Mouse (Mus musculus) heart, embryonic 12.5 days (tissue): ENCODE measurements around the gene Acpp. TPM values are rescaled to one million over a fixed set of nuclear protein-coding genes. Genes with fewer than 3 reads are reported as not detected.

ENCODE experiments used
- ATAC-seq: fragments of 200-750 bp; cut with Nextera tagmentation; 2 replicates; pipeline ENCODE4 v1.8.0; 2017; ENCODE audit warnings: moderate TSS enrichment, moderate library complexity; ENCODE audit not compliant: insufficient number of reproducible peaks, low FRiP score
- H3K27ac ChIP-seq: fragments of 300-500 bp; sonication (generic); 2 replicates; pipeline ENCODE4 v1.5.1; 2016; ENCODE audit warnings: mild to moderate bottlenecking, moderate library complexity; ENCODE audit not compliant: poor library complexity, severe bottlenecking
- H3K27me3 ChIP-seq: fragments of 300-500 bp; sonication (generic); replicated peaks from 2 replicates; pipeline ENCODE4 v1.6.1; 2016; ENCODE audit warnings: mild to moderate bottlenecking, moderate library complexity
- H3K36me3 ChIP-seq: fragments of 300-500 bp; sonication (generic); 2 replicates; pipeline ENCODE4 v1.6.1; 2016; ENCODE audit warnings: mild to moderate bottlenecking, moderate library complexity
- H3K4me1 ChIP-seq: fragments of 300-500 bp; sonication (generic); replicated peaks from 2 replicates; pipeline ENCODE4 v1.6.1; 2016; ENCODE audit warnings: mild to moderate bottlenecking
- H3K4me2 ChIP-seq: fragments of 300-500 bp; sonication (generic); 2 replicates; pipeline ENCODE4 v1.6.1; 2016; ENCODE audit warnings: mild to moderate bottlenecking, moderate library complexity
- H3K4me3 ChIP-seq: fragments of 300-500 bp; sonication (generic); 2 replicates; pipeline ENCODE4 v1.5.1; 2016; ENCODE audit warnings: mild to moderate bottlenecking
- H3K9ac ChIP-seq: fragments of 300-500 bp; sonication (generic); 2 replicates; pipeline ENCODE4 v1.6.1; 2016; ENCODE audit warnings: mild to moderate bottlenecking, moderate library complexity
- H3K9me3 ChIP-seq: fragments of 300-500 bp; sonication (generic); replicated peaks from 2 replicates; pipeline ENCODE4 v1.6.1; 2016; ENCODE audit warnings: mild to moderate bottlenecking, moderate library complexity
- WGBS: fragments of 180-500 bp; shearing (Covaris S2); methylation state at CpG from one replicate; pipeline ENCODE4 v1.1.7; 2016; 5-methylcytosine and 5-hydroxymethylcytosine counted together
- polyA plus RNA-seq: library from polyadenylated mRNA; unstranded; fragments of >200 nt; fragmentation: Nextera tagmentation; extraction: Ambion mirVana; gene quantifications from 2 replicates; pipeline ENCODE4 v1.2.1, GENCODE M21; 2016

Gene Acpp
- polyA plus RNA-seq, 1 experiment from 2014 or later: not detected

DNA sequence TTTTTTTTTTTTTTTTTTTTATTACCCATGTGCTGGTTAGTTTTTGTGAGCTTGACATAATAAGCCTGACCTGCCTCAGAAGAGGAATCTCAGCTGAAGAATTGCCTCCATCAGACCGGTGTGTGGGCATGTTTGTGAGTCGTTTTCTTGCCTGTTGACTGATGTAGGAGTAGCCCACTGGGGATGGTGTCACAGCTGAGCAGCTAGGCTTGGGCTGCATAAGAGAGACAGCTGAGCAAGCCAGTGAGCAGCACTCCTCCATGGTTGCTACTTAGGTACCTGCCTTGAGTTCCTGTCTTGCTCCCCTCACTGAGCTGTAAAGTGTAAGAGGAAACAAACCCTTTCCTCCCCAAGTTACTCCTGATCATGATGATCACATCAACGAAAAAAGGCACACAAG is 67.6 kb downstream of the Acpp start:
- Histone ChIP-seq H3K9me3 (no peaks in the 10 kb centered on the region), H3K36me3 (no peaks in the 10 kb centered on the region), H3K9ac (no peak overlapping the region), H3K4me3 (no peak overlapping the region), H3K4me2 (no peak overlapping the region), H3K4me1 (no peaks in the 10 kb centered on the region), H3K27ac (no peak overlapping the region), H3K27me3 (no peaks in the 10 kb centered on the region)
- 76% methylated on average over 3 of the region's 3 CpGs for WGBS
- no peak for ATAC-seq

DNA sequence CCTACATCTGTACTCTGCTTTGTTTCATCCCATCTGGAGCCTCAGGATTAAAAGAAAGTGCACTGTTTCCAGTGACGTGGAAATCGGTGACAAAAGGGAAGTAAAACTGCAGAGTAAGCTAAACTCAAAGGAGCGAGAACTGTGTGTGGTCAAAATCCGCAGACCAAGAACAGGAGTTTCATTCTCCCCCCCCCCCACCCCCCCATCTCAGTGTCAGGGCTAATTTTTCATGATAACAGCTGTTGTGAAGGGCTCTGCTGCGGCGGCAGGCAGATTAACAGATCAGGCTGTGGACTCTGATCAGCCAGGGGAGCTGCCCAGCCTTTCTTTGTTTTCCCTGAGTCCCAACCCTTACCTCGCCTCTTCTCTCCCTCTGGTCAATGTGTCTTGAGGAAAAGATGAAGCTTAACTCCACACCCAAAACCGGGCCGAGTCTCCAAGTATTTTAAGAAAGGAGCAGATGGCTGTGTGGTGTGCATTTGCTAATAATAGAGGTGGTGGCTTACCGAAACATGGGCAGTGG is 68.1 kb downstream of the Acpp start:
- no peak for ATAC-seq
- Histone ChIP-seq H3K27me3 (no peaks in the 10 kb centered on the region), H3K4me1 (no peaks in the 10 kb centered on the region), H3K9me3 (no peaks in the 10 kb centered on the region), H3K4me3 (no peak overlapping the region), H3K4me2 (no peak overlapping the region), H3K27ac (no peak overlapping the region), H3K36me3 (no peaks in the 10 kb centered on the region), H3K9ac (no peak overlapping the region)
- 40% methylated on average over 10 of the region's 10 CpGs for WGBS

DNA sequence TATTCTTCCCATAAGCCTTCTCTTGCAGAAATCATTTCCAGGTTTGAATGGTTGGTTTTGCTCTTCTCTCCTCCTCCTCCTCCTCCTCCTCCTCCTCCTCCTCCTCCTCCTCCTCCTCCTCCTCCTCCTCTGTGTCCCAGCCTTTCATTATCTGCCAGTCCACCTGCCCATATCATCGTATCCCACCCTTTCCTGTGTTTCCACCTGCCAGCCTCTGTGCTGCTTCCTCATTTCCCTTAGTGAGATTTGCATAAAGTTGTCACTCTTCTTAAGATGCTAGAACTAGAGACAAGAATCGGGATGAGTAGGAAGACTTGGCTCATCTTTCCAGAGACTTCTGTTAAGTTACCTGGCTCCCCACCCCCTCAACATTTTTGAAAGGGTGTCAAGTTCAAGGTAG is 73.0 kb downstream of the Acpp start:
- no peak overlapping the region for H3K27ac ChIP-seq
- no peaks in the 10 kb centered on the region for H3K9me3 ChIP-seq
- no peak overlapping the region for H3K9ac ChIP-seq
- no peak overlapping the region for H3K4me2 ChIP-seq
- no peak overlapping the region for H3K4me3 ChIP-seq
- H3K4me1 ChIP-seq: peaks cover 20% of the 10 kb centered on the region
- no peak for ATAC-seq
- H3K36me3 ChIP-seq: no peaks in the 10 kb centered on the region
- H3K27me3 ChIP-seq: no peaks in the 10 kb centered on the region
- 63% methylated on average over 2 of the region's 2 CpGs for WGBS

DNA sequence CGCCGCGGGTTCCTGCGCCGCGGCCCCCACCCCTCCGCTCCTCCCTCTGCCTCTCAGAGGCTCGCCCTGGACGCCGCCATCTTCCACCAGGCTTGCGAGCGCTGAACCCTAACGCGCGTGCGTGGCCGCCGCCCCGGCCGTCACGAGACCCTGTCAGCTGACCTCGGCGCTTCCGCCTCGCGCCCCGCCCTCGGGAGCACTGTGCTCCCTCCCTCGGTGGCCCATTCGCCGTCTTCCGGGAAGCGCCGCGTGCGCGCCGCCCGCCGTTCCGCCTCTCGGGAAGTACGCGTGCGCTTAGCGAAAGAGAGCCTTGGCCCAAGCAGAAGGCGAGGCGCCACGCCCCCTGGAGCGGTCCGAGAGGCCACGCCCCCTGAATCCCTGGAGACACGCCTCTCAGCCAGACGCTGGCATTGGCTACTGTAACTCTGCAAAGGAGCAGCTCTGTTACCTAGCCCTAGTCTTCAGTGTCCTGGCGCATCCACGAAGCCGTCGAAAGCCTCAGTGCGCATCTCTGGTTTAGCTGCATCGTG is 74.7 kb downstream of the Acpp start, which contains the start of gene Dnajc13:
Gene Dnajc13, minus strand, starts transcription at position 108 of the 530 bp plus-strand sequence.
- Histone ChIP-seq H3K27ac (peak within 1 kb of the TSS; percentile 80), H3K36me3 (0 out of 2 replicates have a peak, but pooled peaks cover 2% of the 10 kb centered on the region), H3K4me3 (peak within 1 kb of the TSS; percentile 81), H3K9ac (peak within 1 kb of the TSS; percentile 84), H3K27me3 (no peaks in the 10 kb centered on the region), H3K4me2 (peak within 1 kb of the TSS; percentile 95), H3K9me3 (no peaks in the 10 kb centered on the region), H3K4me1 (peaks cover 20% of the 10 kb centered on the region)
- WGBS: under 1% methylated on average over 60 of the region's 60 CpGs
- peak; percentile 97 for ATAC-seq

DNA sequence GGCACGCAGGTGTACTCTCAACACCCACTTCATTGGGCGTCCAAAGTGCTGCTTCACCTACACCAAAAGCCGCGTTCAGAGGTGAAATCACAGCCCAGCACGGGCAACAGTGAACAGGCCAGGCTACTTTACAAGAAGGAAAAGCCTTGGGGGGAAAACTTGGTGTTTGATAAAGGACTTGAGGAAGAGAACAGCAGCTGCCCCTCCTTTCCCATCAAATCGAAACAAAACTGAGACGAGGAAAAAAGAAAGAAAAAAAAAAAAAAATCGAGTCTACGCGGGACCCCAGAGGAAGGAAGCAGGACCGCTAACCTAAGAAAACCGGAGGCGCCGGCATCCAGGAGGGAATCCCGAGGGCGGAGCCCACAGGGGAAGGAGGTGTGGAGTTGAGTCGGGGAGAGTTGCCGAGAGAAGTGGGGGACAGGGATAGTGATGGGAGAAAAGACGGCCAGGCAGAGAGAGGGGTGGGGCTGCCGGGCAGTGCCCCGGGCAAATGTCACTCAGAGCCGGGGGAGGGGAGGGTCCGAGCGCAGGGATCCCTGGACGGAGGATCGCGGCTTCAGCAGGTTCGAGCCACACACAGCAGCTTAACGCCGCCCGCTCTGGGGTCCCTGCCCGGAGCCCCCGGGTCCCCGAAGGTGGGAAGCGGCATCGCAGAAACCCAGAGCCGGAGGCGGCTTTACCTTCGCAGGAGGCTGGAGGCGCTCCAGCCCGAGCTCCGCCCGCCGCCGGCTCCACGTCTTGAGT is 75.4 kb downstream of the Acpp start:
- peak overlapping the region; percentile 81 for H3K4me3 ChIP-seq
- H3K36me3 ChIP-seq: 0 out of 2 replicates have a peak, but pooled peaks cover 2% of the 10 kb centered on the region
- ATAC-seq: peak; percentile 78
- H3K9me3 ChIP-seq: no peaks in the 10 kb centered on the region
- peak overlapping the region; percentile 84 for H3K9ac ChIP-seq
- no peaks in the 10 kb centered on the region for H3K27me3 ChIP-seq
- H3K27ac ChIP-seq: peak overlapping the region; percentile 80
- under 1% methylated on average over 46 of the region's 46 CpGs for WGBS
- H3K4me1 ChIP-seq: peaks cover 20% of the 10 kb centered on the region
- peak overlapping the region; percentile 95 for H3K4me2 ChIP-seq

DNA sequence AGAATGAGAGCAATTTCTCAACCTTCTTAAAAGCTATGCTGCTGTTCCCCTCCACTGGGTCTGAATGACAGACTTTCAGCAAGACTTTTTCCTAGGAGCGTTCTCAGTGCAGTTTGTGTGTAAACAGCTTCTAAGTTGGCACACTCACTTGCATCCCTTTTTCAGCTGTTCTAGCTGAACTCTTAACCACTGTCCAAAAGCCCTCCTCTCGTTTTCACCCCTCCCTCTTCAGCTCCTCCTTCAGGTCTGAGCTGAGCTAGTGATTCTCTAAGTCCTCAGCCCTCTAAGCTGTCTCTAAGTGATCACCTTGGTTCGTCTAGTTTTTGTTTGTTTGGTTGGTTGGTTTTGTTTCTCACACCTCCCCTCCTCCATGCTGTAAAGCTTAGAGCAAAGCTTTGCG is 77.2 kb downstream of the Acpp start:
- Histone ChIP-seq H3K9me3 (no peaks in the 10 kb centered on the region), H3K36me3 (0 out of 2 replicates have a peak, but pooled peaks cover 2% of the 10 kb centered on the region), H3K4me1 (peaks cover 20% of the 10 kb centered on the region), H3K27ac (no peak overlapping the region), H3K4me2 (0 out of 2 replicates have a peak overlapping the region, but pooled peaks have one; percentile 15), H3K4me3 (no peak overlapping the region), H3K9ac (no peak overlapping the region; the same call in 1 of the 2 replicates), H3K27me3 (no peaks in the 10 kb centered on the region)
- 65% methylated on average over 4 of the region's 4 CpGs for WGBS
- no peak for ATAC-seq

DNA sequence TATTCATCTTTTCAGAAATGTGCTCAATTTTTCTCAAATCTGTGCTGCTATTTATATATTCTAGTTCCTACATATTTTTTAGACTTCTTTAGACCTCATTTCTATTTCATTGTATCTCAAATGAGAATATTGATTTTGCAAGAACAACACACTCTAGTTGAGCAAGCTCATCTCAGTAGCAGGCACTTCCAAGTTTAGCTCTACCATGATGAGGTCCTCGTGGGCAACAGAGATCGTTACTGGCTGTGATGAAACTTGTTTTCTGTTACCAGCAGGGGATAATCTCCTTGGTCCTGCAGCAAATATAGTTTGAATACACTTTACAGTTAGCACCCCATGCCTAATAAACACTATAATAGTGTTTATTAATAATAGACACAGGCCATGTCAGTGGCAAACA is 81.5 kb downstream of the Acpp start:
- H3K4me3 ChIP-seq: no peak overlapping the region
- H3K4me2 ChIP-seq: no peak overlapping the region
- H3K27ac ChIP-seq: no peak overlapping the region
- no peak for ATAC-seq
- no peaks in the 10 kb centered on the region for H3K9me3 ChIP-seq
- peaks cover 34% of the 10 kb centered on the region for H3K4me1 ChIP-seq
- 66% methylated on average over 2 of the region's 2 CpGs for whole genome bisulfite sequencing
- H3K27me3 ChIP-seq: no peaks in the 10 kb centered on the region
- no peak overlapping the region for H3K9ac ChIP-seq
- H3K36me3 ChIP-seq: 0 out of 2 replicates have a peak, but pooled peaks cover 2% of the 10 kb centered on the region

DNA sequence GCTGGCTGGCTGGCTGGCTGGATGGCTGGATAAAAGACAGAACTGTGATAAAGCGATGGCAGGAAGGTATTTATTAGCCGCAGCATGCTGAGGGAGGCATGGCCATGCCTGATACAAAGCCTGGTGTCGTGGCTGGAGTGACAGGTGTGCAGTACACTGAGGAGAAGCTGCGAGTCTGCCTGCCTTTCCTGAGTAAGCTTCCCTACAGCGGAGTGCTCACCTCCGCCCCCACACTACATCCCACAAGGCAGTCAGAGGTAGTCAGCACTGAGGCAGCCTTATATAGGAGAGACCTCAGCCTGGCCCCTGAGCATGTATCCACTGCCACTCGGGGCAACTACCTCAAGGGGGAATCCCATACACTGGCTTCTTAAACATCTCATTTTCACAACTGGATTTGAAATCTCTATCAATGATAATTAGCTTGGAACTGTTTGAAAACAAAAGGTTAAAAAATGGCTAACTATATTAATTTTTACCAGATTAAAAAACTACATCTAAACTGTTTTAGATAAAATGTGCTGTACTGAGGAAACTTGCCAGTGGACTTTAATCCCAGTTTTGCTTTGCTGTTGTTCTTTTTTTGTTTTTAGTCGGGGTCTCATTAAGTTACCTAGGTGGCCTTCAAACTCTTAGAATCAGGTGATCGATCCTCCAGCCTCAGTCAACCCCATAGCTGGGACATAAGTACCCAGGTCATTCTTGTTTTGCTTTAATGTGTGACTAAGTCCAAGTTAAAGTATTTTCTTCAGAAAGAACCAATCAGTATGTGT is 83.0 kb downstream of the Acpp start:
- Histone ChIP-seq H3K4me3 (no peak overlapping the region), H3K27ac (no peak overlapping the region), H3K4me1 (peaks cover 30% of the 10 kb centered on the region), H3K4me2 (no peak overlapping the region), H3K36me3 (0 out of 2 replicates have a peak, but pooled peaks cover 2% of the 10 kb centered on the region), H3K9ac (no peak overlapping the region), H3K27me3 (no peaks in the 10 kb centered on the region), H3K9me3 (no peaks in the 10 kb centered on the region)
- WGBS: 53% methylated on average over 9 of the region's 9 CpGs
- 0 out of 2 replicates have a peak, but pooled peaks have one; percentile 6 for ATAC-seq

DNA sequence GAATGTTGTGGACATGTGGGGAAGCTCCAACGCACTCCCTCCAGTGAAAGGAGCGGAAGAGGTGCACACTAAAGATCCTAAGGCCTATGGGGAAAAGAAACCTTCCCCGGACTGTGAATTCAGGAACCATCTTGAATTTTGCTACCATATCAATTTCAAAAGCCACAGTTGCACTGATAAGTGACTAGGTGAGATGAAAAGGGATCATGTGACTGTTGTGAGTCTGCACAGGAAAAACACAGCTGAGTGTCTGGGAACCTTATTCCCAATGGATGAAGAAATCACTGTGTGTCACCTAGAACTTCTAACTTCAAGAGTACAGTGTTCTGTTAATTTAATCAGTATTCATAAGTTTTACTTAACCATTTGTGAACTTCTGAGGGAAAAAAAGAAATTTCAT is 84.9 kb downstream of the Acpp start:
- H3K4me2 ChIP-seq: no peak overlapping the region
- no peaks in the 10 kb centered on the region for H3K9me3 ChIP-seq
- no peaks in the 10 kb centered on the region for H3K36me3 ChIP-seq
- H3K4me1 ChIP-seq: peaks cover 30% of the 10 kb centered on the region
- H3K27me3 ChIP-seq: no peaks in the 10 kb centered on the region
- WGBS: 86% methylated on average over 3 of the region's 3 CpGs
- H3K4me3 ChIP-seq: no peak overlapping the region
- no peak overlapping the region for H3K9ac ChIP-seq
- no peak for ATAC-seq
- H3K27ac ChIP-seq: no peak overlapping the region

DNA sequence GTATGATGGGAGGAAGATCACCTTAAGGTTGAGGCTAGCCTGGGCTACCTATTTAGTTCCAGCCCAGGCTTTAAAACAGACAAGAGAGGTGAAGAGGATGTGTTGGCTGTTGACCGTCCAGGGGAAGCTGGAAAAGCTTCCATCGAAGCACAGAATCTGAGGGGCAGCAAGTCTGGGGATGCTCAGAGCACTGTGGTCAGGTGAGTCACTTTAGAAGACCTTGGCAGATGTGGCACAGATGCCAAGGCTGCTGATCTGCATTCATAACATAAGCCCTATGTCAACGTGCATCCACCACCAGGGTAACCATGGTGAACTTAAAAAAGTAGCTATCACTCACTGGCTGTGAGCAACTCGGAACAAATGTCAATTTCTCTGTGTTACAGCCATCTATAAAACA is 85.9 kb downstream of the Acpp start:
- Histone ChIP-seq H3K4me2 (no peak overlapping the region), H3K27ac (no peak overlapping the region), H3K9me3 (no peaks in the 10 kb centered on the region), H3K4me3 (no peak overlapping the region), H3K27me3 (no peaks in the 10 kb centered on the region), H3K36me3 (0 out of 2 replicates have a peak, but pooled peaks cover 1% of the 10 kb centered on the region), H3K4me1 (peaks cover 30% of the 10 kb centered on the region), H3K9ac (no peak overlapping the region)
- WGBS: 87% methylated on average over 4 of the region's 4 CpGs
- no peak for ATAC-seq

DNA sequence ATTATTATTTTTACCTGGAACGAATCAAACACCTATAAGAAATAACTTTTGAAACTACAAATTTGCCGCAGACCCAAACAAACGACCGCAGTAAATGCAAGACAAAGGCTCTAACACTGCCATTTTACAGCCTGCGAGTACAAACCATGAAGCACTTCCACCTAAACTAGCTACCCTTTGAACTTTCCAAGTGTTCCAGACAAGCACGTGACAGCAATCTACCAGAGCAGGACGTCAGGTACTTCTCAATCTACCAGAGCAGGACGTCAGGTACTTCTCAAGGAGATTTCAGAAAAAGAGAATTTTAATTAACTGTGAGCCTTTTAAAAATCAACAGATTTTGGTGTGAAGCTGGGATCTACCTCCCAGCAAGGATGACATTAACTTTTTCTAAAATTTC is 86.4 kb downstream of the Acpp start:
- 74% methylated on average over 8 of the region's 8 CpGs for WGBS
- Histone ChIP-seq H3K27me3 (no peaks in the 10 kb centered on the region), H3K36me3 (peaks cover 7% of the 10 kb centered on the region), H3K4me2 (no peak overlapping the region), H3K9me3 (no peaks in the 10 kb centered on the region), H3K4me1 (peaks cover 30% of the 10 kb centered on the region), H3K9ac (no peak overlapping the region), H3K4me3 (no peak overlapping the region), H3K27ac (no peak overlapping the region)
- ATAC-seq: no peak
